Mouse (Mus musculus) heart, postnatal 0 days (tissue): Measurements from ENCODE around the gene Pkp1. TPM values are rescaled to one million over a fixed set of nuclear protein-coding genes. Genes with fewer than 3 reads are reported as not detected.

Source experiments
- ATAC-seq: fragments of 200-750 bp; cut with Nextera tagmentation; 2 replicates; pipeline ENCODE4 v1.8.0; 2017; ENCODE audit warnings: low read depth, moderate number of reproducible peaks, moderate library complexity; ENCODE audit not compliant: insufficient read depth
- DNase-seq: peaks from one replicate; pipeline ENCODE4 v3.0.0-alpha.2; 2016; ENCODE audit warnings: low spot score
- H3K27ac ChIP-seq: fragments of 300-500 bp; sonication (generic); 2 replicates; pipeline ENCODE4 v1.5.1; 2014; ENCODE audit warnings: low read depth, mild to moderate bottlenecking
- H3K27me3 ChIP-seq: fragments of 300-500 bp; sonication (generic); 2 replicates; pipeline ENCODE4 v1.6.1; 2014; ENCODE audit warnings: low read length, mixed read lengths; ENCODE audit not compliant: control insufficient read depth, insufficient read depth
- H3K36me3 ChIP-seq: fragments of 300-500 bp; sonication (generic); replicated peaks from 2 replicates; pipeline ENCODE4 v1.6.1; 2014; ENCODE audit warnings: low read length, mixed read lengths; ENCODE audit not compliant: control insufficient read depth, insufficient read depth
- H3K4me1 ChIP-seq: fragments of 300-500 bp; sonication (generic); 2 replicates; pipeline ENCODE4 v1.6.1; 2014; ENCODE audit warnings: antibody characterized with exemption; ENCODE audit not compliant: control insufficient read depth, insufficient read depth
- H3K4me2 ChIP-seq: fragments of 300-500 bp; sonication (generic); 2 replicates; pipeline ENCODE4 v1.6.1; 2014; ENCODE audit warnings: low read depth, mild to moderate bottlenecking, low read length, moderate library complexity
- H3K4me3 ChIP-seq: fragments of 300-500 bp; sonication (generic); 2 replicates; pipeline ENCODE4 v1.5.1; 2014; ENCODE audit warnings: low read depth, low read length
- H3K9ac ChIP-seq: fragments of 300-500 bp; sonication (generic); replicated peaks from 2 replicates; pipeline ENCODE4 v1.6.1; 2014; ENCODE audit warnings: low read depth, low read length, mixed read lengths
- H3K9me3 ChIP-seq: fragments of 300-500 bp; sonication (generic); replicated peaks from 2 replicates; pipeline ENCODE4 v1.6.1; 2016; ENCODE audit warnings: low read length; ENCODE audit not compliant: control insufficient read depth
- CTCF ChIP-seq: IDR thresholded peaks from 2 replicates; pipeline ENCODE4 v1.5.1; 2016; ENCODE audit warnings: antibody characterized with exemption, control low read depth, low read depth
- EP300 ChIP-seq: IDR thresholded peaks from 2 replicates; pipeline ENCODE4 v1.6.1; 2016; ENCODE audit warnings: antibody characterized with exemption, low read depth
- WGBS: fragments of 180-500 bp; shearing (Covaris S2); extraction: QIAGEN DNeasy Blood & Tissue Kit; methylation state at CpG from one replicate; pipeline ENCODE4 v1.1.7; 2014; 5-methylcytosine and 5-hydroxymethylcytosine counted together
- polyA plus RNA-seq: library from polyadenylated mRNA; unstranded; fragments of >200 nt; fragmentation: Nextera tagmentation; extraction: Ambion mirVana; gene quantifications from 2 replicates; pipeline ENCODE4 v1.2.1, GENCODE M21; 2015
- total RNA-seq: library from RNA; depleted of rRNA; stranded (reverse); fragments of >200 nt; gene quantifications from 2 replicates; pipeline ENCODE4 v1.2.3, GENCODE M21; 2014; ENCODE audit warnings: low replicate concordance; rRNA removed

Gene Pkp1
- 0.58 TPM in 1 of 2 replicates, not detected in the other for total RNA-seq
- 0.05 TPM in 2 replicates for polyA plus RNA-seq

- Histone ChIP-seq H3K4me2 (peak within 1 kb of the TSS; percentile 43), H3K36me3 (no peaks in the 10 kb centered on the region), H3K9me3 (no peaks in the 10 kb centered on the region), H3K4me1 (no peaks in the 10 kb centered on the region), H3K27me3 (peaks cover 87% of the 10 kb centered on the region), H3K9ac (no peak within 1 kb of the TSS), H3K27ac (no peak within 1 kb of the TSS), H3K4me3 (peak within 1 kb of the TSS; percentile 28)
- no peak for TF ChIP-seq CTCF
- TF ChIP-seq EP300: no peak
- ATAC-seq: peak; percentile 36; the same call in 1 of the 2 replicates
- WGBS: under 1% methylated on average over 60 of the region's 67 CpGs
- no peak for DNase-seq
Observed at GRCm38 (mm10) chr1:135918644-135919407, at the start of gene Pkp1. Pkp1 (minus strand) TSS chr1:135919207.

- no peaks in the 10 kb centered on the region for H3K27me3 ChIP-seq
- no peak overlapping the region for H3K9ac ChIP-seq
- ATAC-seq (no peak), DNase-seq (no peak)
- no peak for TF ChIP-seq CTCF
- no peak for TF ChIP-seq EP300
- H3K36me3 ChIP-seq: no peaks in the 10 kb centered on the region
- 63% methylated on average over 4 of the region's 4 CpGs for WGBS
- H3K27ac ChIP-seq: no peak overlapping the region
- H3K4me1 ChIP-seq: no peaks in the 10 kb centered on the region
- no peaks in the 10 kb centered on the region for H3K9me3 ChIP-seq
- no peak overlapping the region for H3K4me3 ChIP-seq
- H3K4me2 ChIP-seq: no peak overlapping the region
Observed at GRCm38 (mm10) chr1:135967739-135968138, 48.7 kb upstream of the Pkp1 start.

- Histone ChIP-seq H3K9me3 (no peaks in the 10 kb centered on the region), H3K36me3 (no peaks in the 10 kb centered on the region), H3K4me1 (no peaks in the 10 kb centered on the region), H3K27me3 (0 out of 2 replicates have a peak, but pooled peaks cover 8% of the 10 kb centered on the region), H3K4me2 (no peak overlapping the region), H3K27ac (no peak overlapping the region), H3K9ac (no peak overlapping the region), H3K4me3 (no peak overlapping the region)
- ATAC-seq (no peak), DNase-seq (no peak)
- WGBS: 70% methylated on average over 11 of the region's 11 CpGs
- TF ChIP-seq EP300: no peak
- no peak for TF ChIP-seq CTCF
Observed at GRCm38 (mm10) chr1:135964561-135964960, 45.6 kb upstream of the Pkp1 start.

GRCm38 (mm10) chr1:135963177-135963576, 44.2 kb upstream of the Pkp1 start:
- no peak for TF ChIP-seq EP300
- TF ChIP-seq CTCF: no peak

DNA sequence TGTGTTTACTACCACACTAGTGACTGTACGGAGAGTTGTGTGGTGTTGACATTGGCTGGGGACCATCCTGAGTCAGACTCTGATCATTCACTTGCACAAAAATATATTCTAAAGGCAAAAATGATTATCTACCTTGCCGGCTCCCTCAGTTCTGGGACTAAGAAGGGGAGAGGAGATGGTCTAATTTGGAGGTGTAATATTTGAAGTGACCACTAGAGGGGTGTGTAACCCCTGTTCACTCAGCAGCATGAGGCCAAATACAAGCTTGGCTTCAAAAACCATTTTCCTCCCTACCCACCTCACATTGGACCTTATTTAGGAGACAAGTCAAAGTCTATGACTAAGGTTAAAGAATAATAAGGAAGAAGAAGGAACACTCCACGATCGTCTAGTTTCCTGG, 39.5 kb upstream of the Pkp1 start:
- Histone ChIP-seq H3K4me3 (no peak overlapping the region), H3K36me3 (no peaks in the 10 kb centered on the region), H3K4me1 (no peaks in the 10 kb centered on the region), H3K27me3 (0 out of 2 replicates have a peak, but pooled peaks cover 8% of the 10 kb centered on the region), H3K9me3 (no peaks in the 10 kb centered on the region), H3K4me2 (no peak overlapping the region), H3K9ac (no peak overlapping the region), H3K27ac (no peak overlapping the region)
- 38% methylated on average over 4 of the region's 4 CpGs for WGBS
- peak; percentile 42 for DNase-seq
- ATAC-seq: peak; percentile 53; the same call in 1 of the 2 replicates
- TF ChIP-seq EP300 (no peak), CTCF (peak; percentile 77)

More at GRCm38 (mm10) chr1:135963177-135963576, 44.2 kb upstream of the Pkp1 start:
- Histone ChIP-seq H3K9ac (no peak overlapping the region), H3K4me3 (no peak overlapping the region), H3K4me1 (no peaks in the 10 kb centered on the region), H3K36me3 (no peaks in the 10 kb centered on the region), H3K4me2 (no peak overlapping the region), H3K27me3 (0 out of 2 replicates have a peak, but pooled peaks cover 8% of the 10 kb centered on the region), H3K27ac (no peak overlapping the region), H3K9me3 (no peaks in the 10 kb centered on the region)
- 39% methylated on average over 5 of the region's 5 CpGs for WGBS
- DNase-seq: no peak
- ATAC-seq: no peak
